Mouse (Mus musculus): ENCODE results near the gene Olfr68.

DNA sequence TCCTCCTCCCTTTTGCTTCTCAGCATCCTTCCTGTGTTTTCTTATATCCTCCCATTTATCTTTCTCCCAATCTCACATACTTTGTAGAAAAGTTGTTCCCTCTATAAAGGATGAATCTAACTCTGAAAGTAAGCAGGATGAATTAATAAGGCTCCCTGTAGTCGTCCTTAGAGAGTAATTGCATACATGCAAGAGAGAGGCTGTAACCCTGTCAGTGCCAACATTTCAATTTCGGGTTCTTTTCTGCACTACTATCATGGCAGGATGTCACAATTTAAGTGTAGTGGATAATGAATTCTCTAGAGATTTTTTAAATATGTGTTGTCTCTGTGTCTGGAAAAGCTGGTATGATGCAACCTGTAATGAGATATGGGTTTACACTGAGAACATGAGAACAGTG, 22.3 kb downstream of the Olfr68 start, which contains the start of gene Olfr630:
- TF ChIP-seq CTCF (conservative IDR thresholded peaks at IDR 0.05; ENCODE audit: low read length), result no peak
- no peak for TF ChIP-seq NANOG (IDR thresholded peaks at IDR 0.05; ENCODE audit: borderline replicate concordance, low read length)
